Mouse (Mus musculus) lung, postnatal 36 days (tissue): ENCODE measurements around the gene Vmn1r124.
"Not testable (repeated sequence)": the region's sequence is repeated elsewhere in the genome, so short reads cannot be mapped to it uniquely, and the experiment has no call there.

Source experiments
- DNase-seq: peaks from one replicate; pipeline ENCODE4 v3.0.0; 2022; ENCODE audit warnings: mixed read lengths

The Vmn1r124 gene

GRCm38 (mm10) chr7:21260517-21260916 lies at the start of gene Vmn1r124:
Vmn1r124 (minus strand) TSS chr7:21260617.
- not testable (repeated sequence) for DNase-seq

GRCm38 (mm10) chr7:21301367-21301766 lies 41.0 kb upstream of the Vmn1r124 start, which contains the start of gene Vmn1r126:
Vmn1r126 (minus strand) TSS chr7:21301467.
- DNase-seq, result not testable (repeated sequence)

- not testable (repeated sequence) for DNase-seq
Measured at GRCm38 (mm10) chr7:21271879-21272278, 11.5 kb upstream of the Vmn1r124 start, which contains the start of gene Vmn1r125. Vmn1r125 (plus strand) TSS chr7:21272179.
